Comparison of ENCODE assay signal across 12 mouse cellular contexts in the genomic region with DNA sequence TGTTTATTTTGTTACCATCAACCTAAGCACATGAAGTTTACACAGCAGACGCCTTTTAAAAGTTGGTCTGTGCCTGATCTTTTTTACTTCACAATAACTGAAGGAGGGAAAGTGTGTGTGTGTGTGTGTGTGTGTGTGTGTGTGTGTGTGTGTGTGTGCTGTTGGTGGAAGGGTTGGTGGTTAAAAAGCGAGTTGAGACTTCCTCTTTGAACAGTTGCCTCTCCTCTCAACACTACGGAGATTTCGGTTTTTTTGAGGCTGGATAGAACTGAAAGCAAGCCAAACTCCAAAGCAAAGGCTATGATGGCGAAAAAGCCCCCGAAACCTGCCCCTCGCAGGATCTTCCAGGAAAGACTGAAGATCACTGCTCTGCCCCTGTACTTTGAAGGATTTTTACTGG. TPM values are rescaled to one million over a fixed set of nuclear protein-coding genes. Genes with fewer than 3 reads are reported as not detected.
A peak's percentile ranks its signal among the peaks of the same experiment; 100 is the strongest.
DNase-seq lines count a peak whose midpoint lies in the region; ATAC-seq lines count a peak whose summit lies in the region.
"Had no signal": no experiment of that assay in that cellular context is flagged by ENCODE, and none has a peak within 500 bp of the region (broad histone marks: within the 10 kb centered on the region; RNA-seq: fewer than 3 reads in every experiment).

A gene (plus strand): TSS at position 209 of the 400 bp plus-strand sequence.

- H3K36me3 ChIP-seq in forebrain, embryonic 11.5 days (ENCODE audit: control insufficient read depth, insufficient read depth, low read length): no peaks in the 10 kb centered on the region
- H3K36me3 ChIP-seq in hindbrain, embryonic 14.5 days (replicated peaks; ENCODE audit: control insufficient read depth, insufficient read depth): no peaks in the 10 kb centered on the region
- H3K36me3 ChIP-seq in forebrain, embryonic 14.5 days (ENCODE audit: control insufficient read depth, insufficient read depth, low read length): no peaks in the 10 kb centered on the region
- H3K36me3 ChIP-seq: hindbrain, embryonic 12.5 days; limb, embryonic 13.5 days; midbrain, embryonic 15.5 days had no signal

- ATAC-seq in inflammation-experienced regulatory T-cells, adult 6 months: peak; percentile 74
- ATAC-seq in forebrain, embryonic 11.5 days (replicated peaks; ENCODE audit: low FRiP score): no peak
- no peak for ATAC-seq in hindbrain, embryonic 14.5 days (ENCODE audit: low FRiP score)
- no peak for ATAC-seq in forebrain, embryonic 14.5 days
- ATAC-seq: midbrain, embryonic 15.5 days had no signal

- H3K27me3 ChIP-seq in forebrain, embryonic 11.5 days (ENCODE audit: control insufficient read depth, insufficient read depth, low read length): no peaks in the 10 kb centered on the region
- no peaks in the 10 kb centered on the region for H3K27me3 ChIP-seq in hindbrain, embryonic 14.5 days (ENCODE audit: control insufficient read depth, insufficient read depth, low read length)
- no peaks in the 10 kb centered on the region for H3K27me3 ChIP-seq in forebrain, embryonic 14.5 days (replicated peaks; ENCODE audit: control insufficient read depth, insufficient read depth, low read length)
- H3K27me3 ChIP-seq: hindbrain, embryonic 12.5 days; limb, embryonic 13.5 days; midbrain, embryonic 15.5 days had no signal

- H3K27ac ChIP-seq in forebrain, embryonic 11.5 days (ENCODE audit: low read depth, low read length): no peak within 1 kb of the TSS
- H3K27ac ChIP-seq in hindbrain, embryonic 14.5 days: no peak within 1 kb of the TSS
- no peak within 1 kb of the TSS for H3K27ac ChIP-seq in forebrain, embryonic 14.5 days (ENCODE audit: low read depth, low read length)
- H3K27ac ChIP-seq: hindbrain, embryonic 12.5 days; limb, embryonic 13.5 days; midbrain, embryonic 15.5 days had no signal

- DNase-seq in spleen, adult 12 weeks (ENCODE audit: low spot score): peak; percentile 30
- DNase-seq in spleen, postnatal 14 days (ENCODE audit: low spot score in 2 of 2): no peak
- DNase-seq in skeletal muscle tissue, adult 2 months (ENCODE audit: low read depth, low spot score): peak; percentile 8
- DNase-seq in cerebellum, adult 9-11 months: no peak
- DNase-seq in forebrain, embryonic 11.5 days (ENCODE audit: low spot score): no peak
- DNase-seq in hindbrain, embryonic 14.5 days (ENCODE audit: low spot score): no peak
- DNase-seq in forebrain, embryonic 14.5 days (ENCODE audit: low spot score): no peak
- DNase-seq: retina, postnatal 1 day had no signal

- H3K9ac ChIP-seq in forebrain, embryonic 11.5 days (ENCODE audit: low read length): no peak within 1 kb of the TSS
- no peak within 1 kb of the TSS for H3K9ac ChIP-seq in hindbrain, embryonic 14.5 days
- no peak within 1 kb of the TSS for H3K9ac ChIP-seq in forebrain, embryonic 14.5 days (ENCODE audit: low read length)
- H3K9ac ChIP-seq: hindbrain, embryonic 12.5 days; limb, embryonic 13.5 days; midbrain, embryonic 15.5 days had no signal

- no peaks in the 10 kb centered on the region for H3K4me1 ChIP-seq in forebrain, embryonic 11.5 days (replicated peaks; ENCODE audit: control insufficient read depth, insufficient read depth, low read length)
- no peaks in the 10 kb centered on the region for H3K4me1 ChIP-seq in hindbrain, embryonic 14.5 days (replicated peaks; ENCODE audit: control insufficient read depth, insufficient read depth, low read length)
- H3K4me1 ChIP-seq in forebrain, embryonic 14.5 days (ENCODE audit: control insufficient read depth, insufficient read depth, low read length): no peaks in the 10 kb centered on the region
- H3K4me1 ChIP-seq: hindbrain, embryonic 12.5 days; midbrain, embryonic 15.5 days had no signal

- H3K4me2 ChIP-seq in forebrain, embryonic 11.5 days (ENCODE audit: low read depth, low read length, severe bottlenecking): no peak within 1 kb of the TSS
- H3K4me2 ChIP-seq in hindbrain, embryonic 14.5 days (replicated peaks): no peak within 1 kb of the TSS
- no peak within 1 kb of the TSS for H3K4me2 ChIP-seq in forebrain, embryonic 14.5 days (ENCODE audit: low read length)
- H3K4me2 ChIP-seq: hindbrain, embryonic 12.5 days; limb, embryonic 13.5 days; midbrain, embryonic 15.5 days had no signal

- H3K9me3 ChIP-seq in forebrain, embryonic 11.5 days (ENCODE audit: control insufficient read depth, low read length): no peaks in the 10 kb centered on the region
- no peaks in the 10 kb centered on the region for H3K9me3 ChIP-seq in hindbrain, embryonic 14.5 days (ENCODE audit: control insufficient read depth, low read length)
- no peaks in the 10 kb centered on the region for H3K9me3 ChIP-seq in forebrain, embryonic 14.5 days (replicated peaks; ENCODE audit: control insufficient read depth, low read length)
- H3K9me3 ChIP-seq: hindbrain, embryonic 12.5 days; limb, embryonic 13.5 days; midbrain, embryonic 15.5 days had no signal

- 80% methylated on average over 7 of the region's 7 CpGs for WGBS in forebrain, embryonic 11.5 days
- 85% methylated on average over 7 of the region's 7 CpGs for WGBS in hindbrain, embryonic 14.5 days
- WGBS in forebrain, embryonic 14.5 days: 82% methylated on average over 7 of the region's 7 CpGs

- no peak within 1 kb of the TSS for H3K4me3 ChIP-seq in forebrain, embryonic 11.5 days (ENCODE audit: low read depth, low read length)
- H3K4me3 ChIP-seq in hindbrain, embryonic 14.5 days (replicated peaks; ENCODE audit: low read length): no peak within 1 kb of the TSS
- no peak within 1 kb of the TSS for H3K4me3 ChIP-seq in forebrain, embryonic 14.5 days (ENCODE audit: low read depth, low read length)
- H3K4me3 ChIP-seq: hindbrain, embryonic 12.5 days; limb, embryonic 13.5 days; midbrain, embryonic 15.5 days had no signal

RNA-seq across cellular contexts. Expression of the gene that starts here (rescaled TPM):
- polyA plus RNA-seq in inflammation-experienced regulatory T-cells, adult 6 months (2017; shearing (Covaris generic)): 100 to 1,000 TPM in 2 of 3 experiments, 10 to 100 TPM in 1; 83.7 to 104 (median 104) TPM
- 0.20 TPM in 2 replicates for polyA plus RNA-seq in forebrain, embryonic 11.5 days (2014; fragmentation: Nextera tagmentation; extraction: Ambion mirVana)
- 0.31 and 0.50 TPM in 2 replicates for polyA plus RNA-seq in hindbrain, embryonic 14.5 days (2014; fragmentation: Nextera tagmentation; extraction: Ambion mirVana)
- 0.12 and 0.14 TPM in 2 replicates for polyA plus RNA-seq in forebrain, embryonic 14.5 days (2014; fragmentation: Nextera tagmentation; extraction: Ambion mirVana)

Comparison
In these comparisons a context has a peak if more than half of its experiments do, and no peak if none do; other contexts are left out.
1. RNA of the gene that starts here (polyA plus RNA-seq): 83.7 to 104 TPM in inflammation-experienced regulatory T-cells, adult 6 months; 0.31 to 0.50 TPM in hindbrain, embryonic 14.5 days, 0.20 TPM in forebrain, embryonic 11.5 days and 0.12 to 0.14 TPM in forebrain, embryonic 14.5 days; every median in the first group is over 10 times any median in the second.
2. DNase-seq: peak in spleen, adult 12 weeks (single experiment) and skeletal muscle tissue, adult 2 months (single experiment); none in spleen, postnatal 14 days (0 of 2), cerebellum, adult 9-11 months (single experiment), forebrain, embryonic 11.5 days (single experiment), hindbrain, embryonic 14.5 days (single experiment) and forebrain, embryonic 14.5 days (single experiment).